ENCODE assay signal across 10 mouse cellular contexts in the genomic region with DNA sequence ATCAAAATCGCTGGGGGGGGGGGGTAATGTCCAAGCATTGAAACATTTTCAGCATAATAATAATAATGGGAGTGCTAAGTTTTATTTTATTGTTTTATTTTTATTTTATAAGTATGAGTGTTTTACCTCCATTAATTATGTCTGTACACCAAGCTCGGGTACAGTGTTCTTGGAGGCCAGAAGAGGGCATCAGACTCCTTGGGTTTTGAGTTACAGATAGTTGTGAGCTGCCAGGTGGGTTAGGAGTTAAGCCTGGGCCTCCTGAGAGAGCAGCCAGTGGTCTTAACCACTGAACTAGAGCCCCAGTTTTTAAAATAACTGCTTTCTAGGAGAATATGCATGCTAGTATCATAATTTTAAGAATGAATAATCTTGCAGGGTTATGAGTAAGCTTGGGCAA. TPM values are rescaled to one million over a fixed set of nuclear protein-coding genes. Genes with fewer than 3 reads are reported as not detected.
A peak's percentile ranks its signal among the peaks of the same experiment; 100 is the strongest.
DNase-seq lines count a peak whose midpoint lies in the region; ATAC-seq and TF ChIP-seq lines count a peak whose summit lies in the region.
"Had no signal": no experiment of that assay in that cellular context is flagged by ENCODE, and none has a peak within 500 bp of the region (broad histone marks: within the 10 kb centered on the region; RNA-seq: fewer than 3 reads in every experiment).

No protein-coding gene starts in this region.

- no peak for DNase-seq in layer of hippocampus, adult 2 months (ENCODE audit: low spot score in 2 of 2)
- DNase-seq in layer of hippocampus, postnatal 14 days (ENCODE audit: low spot score in 2 of 2): no peak
- DNase-seq in CD4-positive, CD25-positive, alpha-beta regulatory T cell, adult 2 months (ENCODE audit: low read depth, low spot score): peak; percentile 56
- DNase-seq in MEL-GATA-1-ER (ENCODE audit: extremely low read depth, low read depth): peak; percentile 11
- DNase-seq in adrenal gland, adult 2 months: no peak
- DNase-seq in cerebellum, adult 9-11 months: no peak
- DNase-seq: cerebellum, adult 11 months; right cerebral cortex, postnatal 14 days had no signal

- H3K4me3 ChIP-seq in layer of hippocampus, adult 2 months: no peak overlapping the region
- H3K4me3 ChIP-seq: midbrain, embryonic 12.5 days had no signal

- ATAC-seq in megakaryocyte, adult 5-6 weeks (ENCODE audit: poor library complexity, severe bottlenecking): peak; percentile 61; the same call in 1 of the 2 replicates

- peak; percentile 74 for TF ChIP-seq CTCF in layer of hippocampus, adult 2 months (conservative IDR thresholded peaks at IDR 0.05)

- no peak overlapping the region for H3K27ac ChIP-seq in layer of hippocampus, adult 2 months
- H3K27ac ChIP-seq: midbrain, embryonic 12.5 days had no signal

RNA-seq across cellular contexts. Expression of a gene that starts 5.2 kb away (rescaled TPM):
- 1 to 10 TPM; 8.4 to 9.5 TPM for total RNA-seq in layer of hippocampus, adult 2 months (2021)
- 1 to 10 TPM; 6.4 to 7.5 TPM for total RNA-seq in layer of hippocampus, postnatal 14 days (2021)
- 5.9 and 12.7 TPM in 2 replicates for total RNA-seq in megakaryocyte, adult 5-6 weeks (2015)
- 15.0 and 16.3 TPM in 2 replicates for total RNA-seq in megakaryocyte, adult 5-6 weeks (2017)
- 10 to 100 TPM; 11.6 to 14.0 TPM for total RNA-seq in adrenal gland, adult 2 months (2021)
- polyA plus RNA-seq in adrenal gland, adult 2 months (2012; rRNA removed): 1.8 and 2.4 TPM in 2 replicates

RNA-seq across cellular contexts. Expression of a gene that starts 19.5 kb away (rescaled TPM):
- total RNA-seq in layer of hippocampus, adult 2 months (2021): 1 to 10 TPM; 2.1 to 3.7 TPM
- total RNA-seq in layer of hippocampus, postnatal 14 days (2021): 1 to 10 TPM; 2.2 to 3.1 TPM
- 3.1 and 3.2 TPM in 2 replicates for total RNA-seq in megakaryocyte, adult 5-6 weeks (2015)
- 3.9 and 4.0 TPM in 2 replicates for total RNA-seq in megakaryocyte, adult 5-6 weeks (2017)
- total RNA-seq in adrenal gland, adult 2 months (2021): 10 to 100 TPM; 10.5 to 37.6 TPM
- 2.0 and 4.7 TPM in 2 replicates for polyA plus RNA-seq in adrenal gland, adult 2 months (2012; rRNA removed)

RNA-seq across cellular contexts. Expression of a gene that starts 27.5 kb away (rescaled TPM):
- 10 to 100 TPM; 55.6 to 66.2 TPM for total RNA-seq in layer of hippocampus, adult 2 months (2021)
- total RNA-seq in layer of hippocampus, postnatal 14 days (2021): 10 to 100 TPM; 58.6 to 62.2 TPM
- 91.5 and 114 TPM in 2 replicates for total RNA-seq in megakaryocyte, adult 5-6 weeks (2015)
- 113 and 148 TPM in 2 replicates for total RNA-seq in megakaryocyte, adult 5-6 weeks (2017)
- 10 to 100 TPM; 86.0 to 97.4 TPM for total RNA-seq in adrenal gland, adult 2 months (2021)
- 5.2 and 5.4 TPM in 2 replicates for polyA plus RNA-seq in adrenal gland, adult 2 months (2012; rRNA removed)

RNA-seq across cellular contexts. Expression of a gene that starts 27.6 kb away (rescaled TPM):
- total RNA-seq in layer of hippocampus, adult 2 months (2021): 10 to 100 TPM; 15.8 to 18.1 TPM
- 10 to 100 TPM; 13.2 to 18.5 TPM for total RNA-seq in layer of hippocampus, postnatal 14 days (2021)
- total RNA-seq in megakaryocyte, adult 5-6 weeks (2015): 11.8 and 20.5 TPM in 2 replicates
- total RNA-seq in megakaryocyte, adult 5-6 weeks (2017): 7.5 and 11.7 TPM in 2 replicates
- total RNA-seq in adrenal gland, adult 2 months (2021): 10 to 100 TPM in 1 of 2 experiments, 1 to 10 TPM in 1; 6.7 to 10.4 TPM
- polyA plus RNA-seq in adrenal gland, adult 2 months (2012; rRNA removed): 2.7 and 4.0 TPM in 2 replicates

Comparison
In these comparisons a context has a peak if more than half of its experiments do, and no peak if none do; other contexts are left out.
1. DNase-seq: peak in CD4-positive, CD25-positive, alpha-beta regulatory T cell, adult 2 months (single experiment) and MEL-GATA-1-ER (single experiment); none in layer of hippocampus, adult 2 months (0 of 2), layer of hippocampus, postnatal 14 days (0 of 2), adrenal gland, adult 2 months (single experiment) and cerebellum, adult 9-11 months (single experiment).